Mouse (Mus musculus) myocyte (in vitro differentiated cells): ENCODE measurements around the gene Rsad1.

Source experiments
- E2F4 ChIP-seq: IDR thresholded peaks from one replicate; pipeline ENCODE4 v1.6.1; 2011; ENCODE audit warnings: mild to moderate bottlenecking, control low read depth, moderate library complexity; ENCODE audit not compliant: insufficient read depth
- MYOD1 ChIP-seq, 3 experiments: IDR thresholded peaks; one replicate each; pipeline ENCODE4 v1.6.1; 2011; ENCODE audit warnings: control low read depth in 2 of 3, low read depth in 2 of 3, mild to moderate bottlenecking in 2 of 3, moderate library complexity in 1 of 3; ENCODE audit not compliant: insufficient read length in 2 of 3, control insufficient read depth in 1 of 3
- POLR2A ChIP-seq: IDR thresholded peaks from one replicate; pipeline ENCODE4 v1.6.1; 2011; ENCODE audit warnings: low read depth, mild to moderate bottlenecking, control low read depth, moderate library complexity; ENCODE audit not compliant: insufficient read length
- POLR2AphosphoS2 ChIP-seq: IDR thresholded peaks from one replicate; pipeline ENCODE4 v1.6.1; 2011; ENCODE audit warnings: low read depth, control low read depth; ENCODE audit not compliant: insufficient read length
- TCF12 ChIP-seq: IDR thresholded peaks from one replicate; pipeline ENCODE4 v1.6.1; 2011; ENCODE audit warnings: mild to moderate bottlenecking, control low read depth; ENCODE audit not compliant: poor library complexity, insufficient read depth, severe bottlenecking
- USF1 ChIP-seq: IDR thresholded peaks from one replicate; pipeline ENCODE4 v1.6.1; 2011; ENCODE audit warnings: low read depth, mild to moderate bottlenecking, control low read depth, moderate library complexity

GRCm38 (mm10) chr11:94597319-94597718 lies 48.3 kb upstream of the Rsad1 start:
- TF ChIP-seq USF1 (no peak), POLR2A (no peak), MYOD1 (IDR thresholded peaks at IDR 0.05; ENCODE audit: control insufficient read depth in 1 of 3, insufficient read length in 2 of 3, low read depth in 2 of 3) (no peak), POLR2AphosphoS2 (no peak), TCF12 (no peak), E2F4 (no peak)
